Mouse (Mus musculus) spleen, adult 2 months (tissue): ENCODE data around the gene Cyp26b1.

Experiments used
- CTCF ChIP-seq: fragments of 200-500 bp; IDR thresholded peaks from 2 replicates; pipeline ENCODE4 v1.5.1; 2011; ENCODE audit warnings: mild to moderate bottlenecking, inconsistent platforms; ENCODE audit not compliant: insufficient read depth, insufficient read length, insufficient replicate concordance; ENCODE audit errors: extremely low read depth
- POLR2A ChIP-seq: fragments of 200-500 bp; IDR thresholded peaks from 2 replicates; pipeline ENCODE4 v1.6.1; 2011; ENCODE audit warnings: low read depth, low read length, inconsistent platforms

DNA sequence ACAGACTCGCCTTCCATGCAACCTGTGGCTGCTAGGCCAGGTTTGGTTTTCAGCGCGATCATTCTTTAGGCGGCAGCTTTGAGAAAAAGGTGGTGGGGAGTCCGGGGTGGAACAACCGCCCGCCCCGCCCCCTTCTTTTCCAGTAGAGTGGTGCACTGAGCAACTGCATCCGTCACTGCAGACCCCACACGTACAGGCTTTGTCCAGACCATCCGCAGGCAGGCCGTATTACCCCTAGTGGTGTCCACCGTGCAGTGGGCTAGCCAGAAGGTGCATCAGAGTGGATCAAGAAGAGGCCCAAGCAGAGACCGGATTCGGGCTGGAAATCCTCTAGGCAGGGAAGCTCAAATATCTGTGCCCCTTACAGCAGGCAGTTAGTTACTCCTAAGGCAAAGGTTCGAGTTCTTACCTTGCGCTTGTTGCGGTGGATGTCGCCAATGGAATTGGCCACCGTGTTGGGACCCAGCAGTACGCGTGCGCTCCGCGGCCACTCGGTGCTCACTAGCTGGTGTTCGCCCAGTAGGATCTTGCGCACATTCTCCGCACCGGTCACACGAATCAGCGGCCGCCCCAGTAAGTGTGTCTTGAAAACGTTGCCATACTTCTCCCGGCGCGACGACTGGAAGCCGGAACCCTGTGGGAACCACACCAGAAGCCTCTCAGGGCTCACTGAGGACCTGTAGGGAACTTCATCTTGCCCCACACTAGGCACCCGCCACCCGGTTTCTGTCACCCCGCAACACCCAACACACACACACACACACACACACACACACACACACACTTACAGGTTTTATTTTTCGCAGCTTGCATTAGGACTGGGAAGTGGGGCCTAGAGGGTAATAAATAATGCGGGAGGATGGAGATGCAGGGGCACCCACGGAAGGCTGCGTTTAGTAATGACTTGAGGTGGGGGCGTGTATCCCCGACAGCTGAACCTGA is 9.6 kb downstream of the Cyp26b1 start:
- no peak for TF ChIP-seq CTCF
- TF ChIP-seq POLR2A = no peak
